Mouse (Mus musculus) stomach, embryonic 14.5 days (tissue): ENCODE data around the gene Son. TPM values are rescaled to one million over a fixed set of nuclear protein-coding genes. Genes with fewer than 3 reads are reported as not detected.

Source experiments
- ATAC-seq: fragments of 200-750 bp; cut with Nextera tagmentation; 2 replicates; pipeline ENCODE4 v1.8.0; 2017; ENCODE audit warnings: low read depth, moderate TSS enrichment; ENCODE audit not compliant: insufficient number of reproducible peaks, insufficient read depth, low FRiP score
- H3K27ac ChIP-seq: fragments of 300-500 bp; sonication (generic); 2 replicates; pipeline ENCODE4 v1.5.1; 2014; ENCODE audit warnings: mild to moderate bottlenecking, low read length, moderate library complexity, mixed read lengths
- H3K27me3 ChIP-seq: fragments of 300-500 bp; sonication (generic); 2 replicates; pipeline ENCODE4 v1.6.1; 2014; ENCODE audit warnings: low read length, control low read depth, mixed read lengths; ENCODE audit not compliant: control insufficient read depth, insufficient read depth
- H3K36me3 ChIP-seq: fragments of 300-500 bp; sonication (generic); 2 replicates; pipeline ENCODE4 v1.6.1; 2014; ENCODE audit warnings: mild to moderate bottlenecking, control low read depth, low read length, moderate library complexity, mixed read lengths; ENCODE audit not compliant: control insufficient read depth, insufficient read depth
- H3K4me1 ChIP-seq: fragments of 300-500 bp; sonication (generic); 2 replicates; pipeline ENCODE4 v1.6.1; 2014; ENCODE audit warnings: low read length, control low read depth, mixed read lengths; ENCODE audit not compliant: control insufficient read depth, insufficient read depth
- H3K4me2 ChIP-seq: fragments of 300-500 bp; sonication (generic); replicated peaks from 2 replicates; pipeline ENCODE4 v1.6.1; 2014; ENCODE audit warnings: low read depth, low read length, control low read depth
- H3K4me3 ChIP-seq: fragments of 300-500 bp; sonication (generic); 2 replicates; pipeline ENCODE4 v1.5.1; 2014; ENCODE audit warnings: low read depth, low read length, control low read depth
- H3K9ac ChIP-seq: fragments of 300-500 bp; sonication (generic); replicated peaks from 2 replicates; pipeline ENCODE4 v1.6.1; 2014; ENCODE audit warnings: low read depth, mild to moderate bottlenecking, control low read depth, low read length, moderate library complexity, mixed read lengths
- H3K9me3 ChIP-seq: fragments of 300-500 bp; sonication (generic); 2 replicates; pipeline ENCODE4 v1.6.1; 2016; ENCODE audit warnings: low read depth, low read length, control low read depth; ENCODE audit not compliant: control insufficient read depth
- whole genome bisulfite sequencing: fragments of 180-500 bp; shearing (Covaris S2); extraction: QIAGEN DNeasy Blood & Tissue Kit; methylation state at CpG from one replicate; pipeline ENCODE4 v1.1.7; 2014; 5-methylcytosine and 5-hydroxymethylcytosine counted together
- polyA plus RNA-seq: library from polyadenylated mRNA; unstranded; fragments of >200 nt; fragmentation: Nextera tagmentation; extraction: Ambion mirVana; gene quantifications from 2 replicates; pipeline ENCODE4 v1.2.1, GENCODE M21; 2014

Gene Son
- polyA plus RNA-seq, 1 experiment from 2014 or later, result 181 TPM

- 89% methylated on average over 3 of the region's 3 CpGs for WGBS
- Histone ChIP-seq H3K9ac (no peak overlapping the region), H3K4me2 (no peak overlapping the region), H3K27ac (no peak overlapping the region), H3K4me1 (no peaks in the 10 kb centered on the region), H3K9me3 (no peaks in the 10 kb centered on the region), H3K27me3 (no peaks in the 10 kb centered on the region), H3K4me3 (no peak overlapping the region), H3K36me3 (peaks cover 71% of the 10 kb centered on the region)
- no peak for ATAC-seq
Measured at GRCm38 (mm10) chr16:91628673-91629072, 18.6 kb upstream of the Son start.

GRCm38 (mm10) chr16:91629749-91630148 is 17.6 kb upstream of the Son start:
- no peak overlapping the region for H3K4me3 ChIP-seq
- H3K9ac ChIP-seq, result no peak overlapping the region
- H3K9me3 ChIP-seq, result no peaks in the 10 kb centered on the region
- ATAC-seq, result no peak
- H3K4me2 ChIP-seq, result no peak overlapping the region
- H3K27ac ChIP-seq, result no peak overlapping the region
- H3K27me3 ChIP-seq, result no peaks in the 10 kb centered on the region
- H3K4me1 ChIP-seq, result no peaks in the 10 kb centered on the region
- 91% methylated on average over 4 of the region's 4 CpGs for WGBS
- H3K36me3 ChIP-seq, result peaks cover 67% of the 10 kb centered on the region

GRCm38 (mm10) chr16:91630584-91630983 is 16.7 kb upstream of the Son start:
- Histone ChIP-seq H3K4me1 (no peaks in the 10 kb centered on the region), H3K9ac (no peak overlapping the region), H3K4me3 (no peak overlapping the region), H3K27me3 (no peaks in the 10 kb centered on the region), H3K9me3 (no peaks in the 10 kb centered on the region), H3K4me2 (no peak overlapping the region), H3K27ac (no peak overlapping the region), H3K36me3 (peaks cover 63% of the 10 kb centered on the region)
- ATAC-seq, result no peak
- WGBS, result 66% methylated on average over 1 of the region's 1 CpGs

- H3K4me3 ChIP-seq, result no peak overlapping the region
- ATAC-seq, result no peak
- H3K36me3 ChIP-seq, result peaks cover 75% of the 10 kb centered on the region
- H3K27me3 ChIP-seq, result no peaks in the 10 kb centered on the region
- no peaks in the 10 kb centered on the region for H3K9me3 ChIP-seq
- H3K27ac ChIP-seq, result no peak overlapping the region
- no peaks in the 10 kb centered on the region for H3K4me1 ChIP-seq
- no peak overlapping the region for H3K9ac ChIP-seq
- WGBS, result 88% methylated on average over 5 of the region's 5 CpGs
- no peak overlapping the region for H3K4me2 ChIP-seq
Measured at GRCm38 (mm10) chr16:91632439-91632838, 14.9 kb upstream of the Son start.

- Histone ChIP-seq H3K27me3 (no peaks in the 10 kb centered on the region), H3K27ac (no peak overlapping the region), H3K4me1 (no peaks in the 10 kb centered on the region), H3K9ac (no peak overlapping the region), H3K36me3 (peaks cover 75% of the 10 kb centered on the region), H3K9me3 (no peaks in the 10 kb centered on the region), H3K4me3 (no peak overlapping the region), H3K4me2 (no peak overlapping the region)
- ATAC-seq, result no peak
- WGBS, result 95% methylated on average over 7 of the region's 7 CpGs
Measured at GRCm38 (mm10) chr16:91632940-91633339, 14.4 kb upstream of the Son start.

- Histone ChIP-seq H3K4me3 (no peak overlapping the region), H3K9me3 (no peaks in the 10 kb centered on the region), H3K4me2 (no peak overlapping the region), H3K9ac (no peak overlapping the region), H3K27ac (no peak overlapping the region), H3K36me3 (peaks cover 76% of the 10 kb centered on the region), H3K4me1 (no peaks in the 10 kb centered on the region), H3K27me3 (no peaks in the 10 kb centered on the region)
- no peak for ATAC-seq
- WGBS, result 90% methylated on average over 12 of the region's 12 CpGs
Measured at GRCm38 (mm10) chr16:91633641-91634040, 13.7 kb upstream of the Son start.

- H3K4me3 ChIP-seq, result no peak overlapping the region
- no peak for ATAC-seq
- no peaks in the 10 kb centered on the region for H3K27me3 ChIP-seq
- no peak overlapping the region for H3K27ac ChIP-seq
- H3K4me2 ChIP-seq, result no peak overlapping the region
- H3K36me3 ChIP-seq, result peaks cover 64% of the 10 kb centered on the region
- WGBS, result 94% methylated on average over 5 of the region's 5 CpGs
- H3K9me3 ChIP-seq, result no peaks in the 10 kb centered on the region
- H3K4me1 ChIP-seq, result no peaks in the 10 kb centered on the region
- no peak overlapping the region for H3K9ac ChIP-seq
Measured at GRCm38 (mm10) chr16:91639161-91639560, 8.1 kb upstream of the Son start.

GRCm38 (mm10) chr16:91639636-91640035 is 7.7 kb upstream of the Son start:
- H3K4me3 ChIP-seq, result no peak overlapping the region
- H3K9me3 ChIP-seq, result no peaks in the 10 kb centered on the region
- no peak for ATAC-seq
- WGBS, result 92% methylated on average over 2 of the region's 2 CpGs
- no peaks in the 10 kb centered on the region for H3K27me3 ChIP-seq
- no peak overlapping the region for H3K9ac ChIP-seq
- H3K4me1 ChIP-seq, result peaks cover 4% of the 10 kb centered on the region; the same call in 1 of the 2 replicates
- H3K36me3 ChIP-seq, result peaks cover 64% of the 10 kb centered on the region
- H3K27ac ChIP-seq, result no peak overlapping the region
- H3K4me2 ChIP-seq, result no peak overlapping the region

- Histone ChIP-seq H3K4me1 (peaks cover 7% of the 10 kb centered on the region; the same call in 1 of the 2 replicates), H3K9me3 (no peaks in the 10 kb centered on the region), H3K4me2 (no peak overlapping the region), H3K9ac (no peak overlapping the region), H3K4me3 (no peak overlapping the region), H3K27me3 (no peaks in the 10 kb centered on the region), H3K27ac (no peak overlapping the region), H3K36me3 (peaks cover 63% of the 10 kb centered on the region)
- 91% methylated on average over 8 of the region's 8 CpGs for WGBS
- ATAC-seq, result no peak
Measured at GRCm38 (mm10) chr16:91640171-91640570, 7.1 kb upstream of the Son start.
